Mouse (Mus musculus): ENCODE measurements around the gene Adgrb3. TPM values are rescaled to one million over a fixed set of nuclear protein-coding genes. Genes with fewer than 3 reads are reported as not detected.

Gene Adgrb3
- 100 to 1,000 TPM; 111 to 118 TPM for total RNA-seq (2021)
- long read RNA-seq, experiment 1, partial matches to known transcripts = 10 of 20 reads
- long read RNA-seq, experiment 1, other reads (novel, unspliced or antisense) = 7 of 20 reads
- long read RNA-seq, experiment 2, full-length matches to known transcripts = 12 of 38 reads
- long read RNA-seq, experiment 2, partial matches to known transcripts = 18 of 38 reads
- long read RNA-seq, experiment 2, other reads (novel, unspliced or antisense) = 8 of 38 reads

DNA sequence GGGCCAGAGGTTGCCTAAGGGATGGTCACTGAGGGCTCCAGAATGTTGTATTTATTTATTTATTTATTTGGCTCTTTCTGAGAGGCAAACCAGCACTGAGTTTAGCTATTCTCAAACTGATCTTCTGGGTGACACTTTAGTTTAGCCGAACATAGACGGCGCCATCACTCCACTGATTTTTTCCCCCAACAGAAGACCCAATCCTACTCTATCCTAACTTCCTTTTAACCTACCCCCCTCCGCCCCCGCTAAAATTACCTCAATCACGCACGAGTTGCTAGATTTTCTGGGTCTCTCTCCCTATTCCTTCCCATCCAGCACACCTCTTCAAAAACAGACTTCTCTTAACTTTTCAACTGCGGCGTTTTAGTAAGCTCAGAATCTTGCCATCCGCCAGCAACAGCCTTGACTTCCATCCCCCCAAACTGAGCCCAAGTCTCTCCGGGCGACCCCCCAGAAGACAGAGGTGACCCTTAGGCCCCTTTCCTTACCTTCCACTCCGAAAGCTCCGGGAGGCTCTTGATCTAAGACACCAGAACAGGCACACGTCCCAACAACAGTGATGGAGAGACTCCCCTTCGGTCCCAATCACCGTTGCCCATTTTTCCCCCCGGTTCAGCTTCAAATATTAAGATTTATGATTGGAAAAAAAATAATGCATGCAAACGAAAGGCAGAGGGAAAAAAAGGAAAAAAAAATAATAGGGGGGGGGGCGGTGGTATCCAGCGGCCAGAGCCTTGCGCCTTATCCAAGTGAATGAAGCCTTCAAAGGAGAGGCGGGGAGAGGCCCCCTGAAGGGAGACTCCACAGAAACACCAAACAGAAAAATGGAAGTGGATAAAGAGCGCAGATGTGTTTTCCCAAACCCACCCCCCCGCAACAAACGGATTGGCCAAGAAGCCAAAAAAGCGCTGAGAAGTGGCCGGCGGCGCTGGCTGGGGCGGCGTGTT, at the start of gene Adgrb3:
Gene Adgrb3 (minus strand): TSS at position 737 of the 950 bp plus-strand sequence.
- peak; percentile 29 to 43 for DNase-seq (ENCODE audit: low spot score in 2 of 2)
- peak; percentile 58 for TF ChIP-seq CTCF (conservative IDR thresholded peaks at IDR 0.05)
- peak within 1 kb of the TSS; percentile 92 for H3K27ac ChIP-seq
- peak within 1 kb of the TSS; percentile 79 for H3K4me3 ChIP-seq

DNA sequence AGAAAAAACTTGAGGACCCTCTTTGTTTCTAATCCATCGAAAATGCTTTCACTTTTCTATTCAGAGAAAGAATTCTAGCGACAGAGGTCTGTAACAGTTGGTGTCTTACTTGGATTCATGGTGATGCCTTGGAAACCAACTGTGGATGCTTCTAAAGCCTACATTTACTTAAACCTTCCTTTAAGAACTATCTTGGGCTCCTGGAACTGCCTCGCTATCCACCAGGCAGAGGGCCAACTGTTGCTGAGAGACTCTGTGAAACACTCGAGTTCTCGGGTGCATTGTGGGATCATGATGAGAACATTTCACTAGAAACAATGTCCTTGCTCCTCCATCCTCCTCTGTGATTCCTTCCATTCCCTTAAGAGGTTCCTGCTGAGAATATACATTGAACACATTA, 48.0 kb upstream of the Adgrb3 start:
- TF ChIP-seq CTCF (conservative IDR thresholded peaks at IDR 0.05) = no peak
- Histone ChIP-seq H3K4me3 (no peak overlapping the region), H3K27ac (no peak overlapping the region)
- DNase-seq (ENCODE audit: low spot score in 2 of 2) = peak in 1 of 2 experiments; percentile 2

- H3K4me3 ChIP-seq = no peak overlapping the region
- no peak for DNase-seq (ENCODE audit: low spot score in 2 of 2)
- TF ChIP-seq CTCF (conservative IDR thresholded peaks at IDR 0.05) = no peak
- H3K27ac ChIP-seq = no peak overlapping the region
Measured at GRCm38 (mm10) chr1:25857473-25857872, 28.0 kb upstream of the Adgrb3 start.

DNA sequence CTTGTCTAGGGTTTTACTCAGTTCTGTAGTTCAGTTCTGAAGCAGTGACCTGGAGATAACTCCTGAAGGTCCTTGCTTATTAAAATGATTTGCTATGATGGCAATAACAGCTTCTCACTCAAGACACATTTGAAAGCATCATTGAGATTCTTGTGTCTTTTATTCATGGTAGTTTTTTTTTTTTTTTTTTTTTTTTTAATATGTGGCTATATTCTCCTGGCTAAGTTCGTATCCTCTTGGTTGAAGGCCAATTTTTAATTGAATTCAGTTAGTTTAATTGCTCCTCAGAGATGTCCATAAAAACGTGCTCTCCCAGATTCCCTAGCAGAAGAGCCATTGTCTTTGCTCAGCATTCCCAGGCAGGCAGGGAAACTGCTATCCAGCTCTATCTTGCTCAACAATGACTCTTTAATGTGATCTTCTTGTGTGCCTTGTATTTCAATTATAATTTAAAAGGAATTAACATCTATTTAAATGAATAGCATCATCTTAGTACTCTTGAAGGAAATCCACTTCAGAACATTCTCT, 25.0 kb upstream of the Adgrb3 start:
- DNase-seq (ENCODE audit: low spot score in 2 of 2) = no peak
- H3K27ac ChIP-seq = no peak overlapping the region
- no peak for TF ChIP-seq CTCF (conservative IDR thresholded peaks at IDR 0.05)
- H3K4me3 ChIP-seq = no peak overlapping the region

DNA sequence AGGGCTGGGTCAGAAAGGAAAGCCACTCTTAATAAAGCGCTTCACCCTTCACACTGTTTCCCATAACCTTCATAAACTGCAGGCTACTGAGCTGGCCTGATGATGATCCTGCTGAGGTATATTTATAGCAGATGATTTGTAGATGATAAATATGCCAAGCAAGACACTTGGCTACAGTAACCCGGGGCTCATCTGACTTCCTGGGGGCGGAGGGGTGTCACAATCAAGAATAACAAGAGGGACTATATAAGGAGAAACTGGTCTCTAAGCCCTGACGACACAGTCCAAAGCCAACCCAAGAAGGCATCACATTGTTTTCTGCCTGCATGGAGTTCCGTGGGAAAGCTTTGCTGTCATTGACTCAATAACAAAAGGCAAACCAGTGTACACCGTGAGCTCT, 2.8 kb upstream of the Adgrb3 start:
- Histone ChIP-seq H3K4me3 (peak overlapping the region; percentile 79), H3K27ac (peak overlapping the region; percentile 92; the same call in 1 of the 2 replicates)
- no peak for TF ChIP-seq CTCF (conservative IDR thresholded peaks at IDR 0.05)
- no peak for DNase-seq (ENCODE audit: low spot score in 2 of 2)

DNA sequence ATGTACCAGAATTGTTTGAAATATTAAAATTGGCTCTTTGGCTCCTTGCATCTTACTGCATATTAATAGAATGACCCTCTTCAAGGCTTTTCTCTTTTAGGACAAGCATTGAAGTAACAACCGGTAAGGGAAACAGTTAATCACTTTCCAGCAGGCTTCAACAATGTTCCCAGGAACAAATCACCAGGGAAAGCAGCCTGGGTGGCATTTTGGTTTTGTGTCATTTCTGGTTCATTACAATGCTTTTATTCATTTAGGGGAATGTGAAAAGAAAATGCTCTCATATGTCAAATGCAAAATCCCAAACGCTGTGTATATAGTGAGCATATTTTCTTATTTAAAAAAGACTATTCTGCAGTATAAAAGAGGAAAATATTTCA, 2.0 kb upstream of the Adgrb3 start:
- H3K27ac ChIP-seq = peak overlapping the region; percentile 92
- no peak for DNase-seq (ENCODE audit: low spot score in 2 of 2)
- peak overlapping the region; percentile 79 for H3K4me3 ChIP-seq
- TF ChIP-seq CTCF (conservative IDR thresholded peaks at IDR 0.05) = no peak

- DNase-seq (ENCODE audit: low spot score in 2 of 2) = peak in 1 of 2 experiments; percentile 28
- Histone ChIP-seq H3K27ac (peak overlapping the region; percentile 92), H3K4me3 (peak overlapping the region; percentile 79)
- no peak for TF ChIP-seq CTCF (conservative IDR thresholded peaks at IDR 0.05)
Measured at GRCm38 (mm10) chr1:25830757-25831520, 1.4 kb upstream of the Adgrb3 start.

- no peak for TF ChIP-seq CTCF (conservative IDR thresholded peaks at IDR 0.05)
- Histone ChIP-seq H3K27ac (peak overlapping the region; percentile 92), H3K4me3 (peak overlapping the region; percentile 79)
- peak; percentile 67 to 72 for DNase-seq (ENCODE audit: low spot score in 2 of 2)
Measured at GRCm38 (mm10) chr1:25829921-25830751, 629 bp upstream of the Adgrb3 start.

DNA sequence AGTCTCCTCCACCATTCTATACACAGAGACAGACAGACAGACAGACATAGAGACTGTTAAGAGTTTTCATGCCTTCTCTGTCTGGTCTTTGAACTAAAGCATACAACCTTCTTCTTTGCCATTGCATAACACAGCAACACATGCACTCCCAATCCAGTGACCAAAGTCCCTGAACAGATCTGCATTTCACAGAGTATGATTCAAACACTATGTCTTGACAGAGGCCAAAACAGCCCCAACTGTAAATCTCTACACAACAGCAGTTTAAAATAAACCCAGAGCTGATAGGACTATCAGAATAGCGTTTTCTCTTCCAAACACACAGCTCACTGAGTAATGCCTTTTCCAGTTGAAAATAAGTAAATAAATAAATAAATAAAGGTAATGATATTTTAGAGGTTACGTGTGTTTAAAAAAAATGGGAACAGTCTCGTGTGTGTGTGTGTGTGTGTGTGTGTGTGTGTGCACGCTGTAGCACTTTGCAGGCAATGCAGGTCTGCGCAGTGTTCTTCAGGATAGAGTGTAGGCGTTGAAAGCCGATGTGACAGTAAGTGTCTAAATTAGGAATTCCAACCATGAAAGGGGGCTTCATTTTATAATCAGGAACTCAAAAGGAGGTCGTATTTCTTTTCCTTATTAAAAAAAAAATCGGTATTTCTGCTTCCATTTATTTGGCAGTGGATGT, 1.3 kb downstream of the Adgrb3 start:
- Histone ChIP-seq H3K27ac (peak overlapping the region; percentile 92), H3K4me3 (peak overlapping the region; percentile 75)
- TF ChIP-seq CTCF (conservative IDR thresholded peaks at IDR 0.05) = no peak
- DNase-seq (ENCODE audit: low spot score in 2 of 2) = peak in 1 of 2 experiments; percentile 30

GRCm38 (mm10) chr1:25827436-25827835, 2.1 kb downstream of the Adgrb3 start:
- no peak for DNase-seq (ENCODE audit: low spot score in 2 of 2)
- TF ChIP-seq CTCF (conservative IDR thresholded peaks at IDR 0.05) = no peak
- H3K27ac ChIP-seq = peak overlapping the region; percentile 92
- H3K4me3 ChIP-seq = peak overlapping the region; percentile 75

DNA sequence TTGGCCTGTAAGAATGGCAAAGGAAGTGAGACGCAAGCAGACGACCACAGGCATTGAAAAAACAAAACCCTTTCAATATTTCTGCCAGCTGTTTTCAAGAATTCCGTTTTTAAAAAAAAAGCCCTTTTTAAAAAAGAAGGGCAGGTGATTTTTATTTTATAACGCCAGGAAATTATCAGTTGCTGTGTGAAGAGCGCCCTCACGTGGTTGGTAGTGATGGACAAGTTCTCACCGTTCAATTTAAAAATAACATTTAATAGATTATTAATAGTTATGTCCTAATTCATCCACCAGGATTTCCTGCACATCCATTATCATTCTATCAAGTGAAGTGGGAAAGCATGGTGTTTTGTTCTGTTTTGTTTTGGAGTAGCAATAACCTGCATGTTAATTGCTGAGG, 2.7 kb downstream of the Adgrb3 start:
- DNase-seq (ENCODE audit: low spot score in 2 of 2) = peak; percentile 57 to 74
- Histone ChIP-seq H3K27ac (peak overlapping the region; percentile 92), H3K4me3 (peak overlapping the region; percentile 75)
- TF ChIP-seq CTCF (conservative IDR thresholded peaks at IDR 0.05) = peak; percentile 90
